Mouse (Mus musculus) spleen, adult 2 months (tissue): ENCODE results near the gene Limk1.

Source experiments
- CTCF ChIP-seq: fragments of 200-500 bp; IDR thresholded peaks from 2 replicates; pipeline ENCODE4 v1.5.1; 2011; ENCODE audit warnings: mild to moderate bottlenecking, inconsistent platforms; ENCODE audit not compliant: insufficient read depth, insufficient read length, insufficient replicate concordance; ENCODE audit errors: extremely low read depth
- POLR2A ChIP-seq: fragments of 200-500 bp; IDR thresholded peaks from 2 replicates; pipeline ENCODE4 v1.6.1; 2011; ENCODE audit warnings: low read depth, low read length, inconsistent platforms

- no peak for TF ChIP-seq CTCF
- TF ChIP-seq POLR2A, result no peak
Measured at GRCm38 (mm10) chr5:134711076-134711475, 22.7 kb upstream of the Limk1 start.
